Mouse (Mus musculus): ENCODE measurements around the gene Plaur. TPM values are rescaled to one million over a fixed set of nuclear protein-coding genes. Genes with fewer than 3 reads are reported as not detected.
"Not testable (repeated sequence)": the region's sequence is repeated elsewhere in the genome, so short reads cannot be mapped to it uniquely, and the experiment has no call there.

Gene Plaur
- polyA plus RNA-seq, 1 experiment from 2014 or later, result 9.8 TPM

- no peak overlapping the region for H3K4me3 ChIP-seq
- H3K27me3 ChIP-seq (replicated peaks), result peaks cover 3% of the 10 kb centered on the region; the same call in 1 of the 2 replicates
- H3K9me3 ChIP-seq, result no peaks in the 10 kb centered on the region
- H3K36me3 ChIP-seq, result peaks cover 23% of the 10 kb centered on the region
- H3K4me1 ChIP-seq, result no peaks in the 10 kb centered on the region
- no peak overlapping the region for H3K27ac ChIP-seq (replicated peaks)
- 59% methylated on average over 3 of the region's 3 CpGs for WGBS
- no peak overlapping the region for H3K4me2 ChIP-seq
- no peak overlapping the region for H3K9ac ChIP-seq
- ATAC-seq (ENCODE audit: extremely low read depth, insufficient number of reproducible peaks, low FRiP score, low TSS enrichment), result no peak
Observed at GRCm38 (mm10) chr7:24519130-24519529, 56.8 kb downstream of the Plaur start.

GRCm38 (mm10) chr7:24520054-24520453 lies 57.8 kb downstream of the Plaur start:
- H3K27ac ChIP-seq (replicated peaks); H3K9ac ChIP-seq; H3K27me3 ChIP-seq (replicated peaks); H3K9me3 ChIP-seq; ATAC-seq (ENCODE audit: extremely low read depth, insufficient number of reproducible peaks, low FRiP score, low TSS enrichment); H3K4me2 ChIP-seq; H3K4me1 ChIP-seq; H3K4me3 ChIP-seq: not testable (repeated sequence)
- peaks cover 19% of the 10 kb centered on the region for H3K36me3 ChIP-seq
- 78% methylated on average over 10 of the region's 10 CpGs for WGBS

- Histone ChIP-seq H3K4me2 (no peak overlapping the region), H3K4me3 (no peak overlapping the region), H3K9me3 (no peaks in the 10 kb centered on the region), H3K36me3 (no peaks in the 10 kb centered on the region), H3K9ac (no peak overlapping the region), H3K27ac (replicated peaks) (no peak overlapping the region), H3K4me1 (no peaks in the 10 kb centered on the region), H3K27me3 (replicated peaks) (peaks cover 3% of the 10 kb centered on the region; the same call in 1 of the 2 replicates)
- 47% methylated on average over 5 of the region's 5 CpGs for WGBS
- ATAC-seq (ENCODE audit: extremely low read depth, insufficient number of reproducible peaks, low FRiP score, low TSS enrichment), result no peak
Observed at GRCm38 (mm10) chr7:24522805-24523204, 60.5 kb downstream of the Plaur start.

- Histone ChIP-seq H3K9ac (no peak overlapping the region), H3K4me2 (no peak overlapping the region), H3K36me3 (no peaks in the 10 kb centered on the region), H3K9me3 (no peaks in the 10 kb centered on the region), H3K4me1 (no peaks in the 10 kb centered on the region), H3K27ac (replicated peaks) (no peak overlapping the region), H3K4me3 (no peak overlapping the region), H3K27me3 (replicated peaks) (peaks cover 3% of the 10 kb centered on the region; the same call in 1 of the 2 replicates)
- WGBS, result 81% methylated on average over 6 of the region's 6 CpGs
- ATAC-seq (ENCODE audit: extremely low read depth, insufficient number of reproducible peaks, low FRiP score, low TSS enrichment), result no peak
Observed at GRCm38 (mm10) chr7:24523723-24524122, 61.4 kb downstream of the Plaur start.

- H3K9ac ChIP-seq, result no peak overlapping the region
- no peak for ATAC-seq (ENCODE audit: extremely low read depth, insufficient number of reproducible peaks, low FRiP score, low TSS enrichment)
- 68% methylated on average over 6 of the region's 6 CpGs for WGBS
Observed at GRCm38 (mm10) chr7:24524978-24525377, 62.7 kb downstream of the Plaur start.

More at GRCm38 (mm10) chr7:24524978-24525377, 62.7 kb downstream of the Plaur start:
- Histone ChIP-seq H3K4me1 (peaks cover 6% of the 10 kb centered on the region), H3K27ac (replicated peaks) (no peak overlapping the region), H3K4me2 (no peak overlapping the region), H3K4me3 (no peak overlapping the region), H3K36me3 (no peaks in the 10 kb centered on the region), H3K9me3 (no peaks in the 10 kb centered on the region), H3K27me3 (replicated peaks) (peaks cover 3% of the 10 kb centered on the region; the same call in 1 of the 2 replicates)

Other genes starting within 250 kb of the Plaur start
- gene Zfp109, start 224.9 kb upstream of the Plaur start, polyA plus RNA-seq (2015; fragmentation: Nextera tagmentation; extraction: Ambion mirVana), result 3.0 and 3.1 TPM in 2 replicates
- gene Zfp108, start 207.7 kb upstream of the Plaur start, polyA plus RNA-seq (2015; fragmentation: Nextera tagmentation; extraction: Ambion mirVana), result 2.3 TPM in 2 replicates
- gene Zfp93, start 192.1 kb upstream of the Plaur start, polyA plus RNA-seq (2015; fragmentation: Nextera tagmentation; extraction: Ambion mirVana), result 4.6 and 4.8 TPM in 2 replicates
- gene Zfp61, start 161.3 kb upstream of the Plaur start, polyA plus RNA-seq (2015; fragmentation: Nextera tagmentation; extraction: Ambion mirVana), result 14.5 and 18.7 TPM in 2 replicates
- 4.5 and 4.6 TPM in 2 replicates for gene Zfp94, start 145.8 kb upstream of the Plaur start, polyA plus RNA-seq (2015; fragmentation: Nextera tagmentation; extraction: Ambion mirVana)
- not detected in 2 replicates for gene Tescl, start 128.5 kb upstream of the Plaur start, polyA plus RNA-seq (2015; fragmentation: Nextera tagmentation; extraction: Ambion mirVana)
- not detected in 2 replicates for gene Lypd5, start 113.3 kb upstream of the Plaur start, polyA plus RNA-seq (2015; fragmentation: Nextera tagmentation; extraction: Ambion mirVana)
- 2.9 and 5.3 TPM in 2 replicates for gene Kcnn4, start 92.2 kb upstream of the Plaur start, polyA plus RNA-seq (2015; fragmentation: Nextera tagmentation; extraction: Ambion mirVana)
- gene Smg9, start 62.9 kb upstream of the Plaur start, polyA plus RNA-seq (2015; fragmentation: Nextera tagmentation; extraction: Ambion mirVana), result 18.1 and 19.3 TPM in 2 replicates
- not detected in 2 replicates for gene Irgc1, start 10.2 kb upstream of the Plaur start, polyA plus RNA-seq (2015; fragmentation: Nextera tagmentation; extraction: Ambion mirVana)
- gene Cadm4, start 19.5 kb downstream of the Plaur start, polyA plus RNA-seq (2015; fragmentation: Nextera tagmentation; extraction: Ambion mirVana), result 0.60 and 0.80 TPM in 2 replicates
- gene Zfp428, start 44.5 kb downstream of the Plaur start, polyA plus RNA-seq (2015; fragmentation: Nextera tagmentation; extraction: Ambion mirVana), result 32.9 and 36.7 TPM in 2 replicates
- gene AC161166.1, start 50.0 kb downstream of the Plaur start, polyA plus RNA-seq (2015; fragmentation: Nextera tagmentation; extraction: Ambion mirVana), result 0.17 and 0.18 TPM in 2 replicates
- 4.6 and 5.6 TPM in 2 replicates for gene Irgq, start 68.2 kb downstream of the Plaur start, polyA plus RNA-seq (2015; fragmentation: Nextera tagmentation; extraction: Ambion mirVana)
- gene Pinlyp, start 83.6 kb downstream of the Plaur start, polyA plus RNA-seq (2015; fragmentation: Nextera tagmentation; extraction: Ambion mirVana), result not detected in 2 replicates
- gene Xrcc1, start 83.8 kb downstream of the Plaur start, polyA plus RNA-seq (2015; fragmentation: Nextera tagmentation; extraction: Ambion mirVana), result 72.9 and 77.8 TPM in 2 replicates
- gene Ethe1, start 125.1 kb downstream of the Plaur start, polyA plus RNA-seq (2015; fragmentation: Nextera tagmentation; extraction: Ambion mirVana), result 19.3 and 23.9 TPM in 2 replicates
- 0.78 and 0.88 TPM in 2 replicates for gene Zfp575, start 125.2 kb downstream of the Plaur start, polyA plus RNA-seq (2015; fragmentation: Nextera tagmentation; extraction: Ambion mirVana)
- 0.05 TPM in 1 of 2 replicates, not detected in the other for gene Phldb3, start 148.3 kb downstream of the Plaur start, polyA plus RNA-seq (2015; fragmentation: Nextera tagmentation; extraction: Ambion mirVana)
- gene Lypd3, start 174.1 kb downstream of the Plaur start, polyA plus RNA-seq (2015; fragmentation: Nextera tagmentation; extraction: Ambion mirVana), result 0.09 and 0.20 TPM in 2 replicates
- gene Tex101, start 214.2 kb downstream of the Plaur start, polyA plus RNA-seq (2015; fragmentation: Nextera tagmentation; extraction: Ambion mirVana), result not detected in 2 replicates
- gene BC049730, start 246.8 kb downstream of the Plaur start, polyA plus RNA-seq (2015; fragmentation: Nextera tagmentation; extraction: Ambion mirVana), result not detected in 2 replicates